Mouse (Mus musculus) small intestine, adult 2 months (tissue): ENCODE measurements around the gene Wt1.

Experiments used
- CTCF ChIP-seq: fragments of 200-500 bp; IDR thresholded peaks from 2 replicates; pipeline ENCODE4 v1.5.1; 2012; ENCODE audit warnings: low read depth, mild to moderate bottlenecking, control low read depth, inconsistent platforms, low read length, moderate library complexity, mixed read lengths; ENCODE audit not compliant: insufficient replicate concordance, insufficient read length; ENCODE audit errors: extremely low read depth
- POLR2A ChIP-seq: fragments of 200-500 bp; IDR thresholded peaks from 2 replicates; pipeline ENCODE4 v1.6.1; 2012; ENCODE audit warnings: low read depth, mild to moderate bottlenecking, control low read depth, inconsistent platforms, low read length, moderate library complexity

GRCm38 (mm10) chr2:105151544-105151943, 25.2 kb downstream of the Wt1 start:
- TF ChIP-seq CTCF (no peak), POLR2A (no peak)
